Mouse (Mus musculus): ENCODE measurements at regions not wholly inside any gene's neighbourhood (a gene's known extent, or its start where the extent isn't known, plus 50 kb on each side); places are given as distances from the start of the nearest gene placed in this dataset.

- TF ChIP-seq CTCF (IDR thresholded peaks at IDR 0.05; ENCODE audit: borderline replicate concordance, insufficient read depth, low read depth, low read length) (no peak), POLR2A (IDR thresholded peaks at IDR 0.05; ENCODE audit: borderline replicate concordance, insufficient read depth, low read length) (no peak)
Measured at GRCm38 (mm10) chr16:95141510-95142394, 115.6 kb upstream of the Kcnj15 start.

Measured in cerebellum, adult 2 months (tissue).